Mouse (Mus musculus): ENCODE measurements at regions not wholly inside any gene's neighbourhood (a gene's known extent, or its start where the extent isn't known, plus 50 kb on each side); places are given as distances from the start of the nearest gene placed in this dataset.
"Not testable (repeated sequence)": the region's sequence is repeated elsewhere in the genome, so short reads cannot be mapped to it uniquely, and the experiment has no call there.

GRCm38 (mm10) chr14:13055198-13055597 is 229.4 kb upstream of the Synpr start:
- no peak for DNase-seq (ENCODE audit: low read depth, low spot score)

GRCm38 (mm10) chr14:13042536-13042935 is 219.7 kb upstream of the Cadps start:
- DNase-seq (ENCODE audit: low read depth, low spot score) = not testable (repeated sequence)

GRCm38 (mm10) chr14:13041741-13042140 is 218.9 kb upstream of the Cadps start:
- no peak for DNase-seq (ENCODE audit: low read depth, low spot score)

- no peak for DNase-seq (ENCODE audit: low read depth, low spot score)
Observed at GRCm38 (mm10) chr14:13040176-13040575, 217.3 kb upstream of the Cadps start.

GRCm38 (mm10) chr14:13037426-13037825 is 214.5 kb upstream of the Cadps start:
- DNase-seq (ENCODE audit: low read depth, low spot score) = no peak

GRCm38 (mm10) chr14:13029794-13030193 is 206.9 kb upstream of the Cadps start:
- DNase-seq (ENCODE audit: low read depth, low spot score) = no peak

GRCm38 (mm10) chr14:13022744-13023143 is 199.9 kb upstream of the Cadps start:
- DNase-seq (ENCODE audit: low read depth, low spot score) = no peak

GRCm38 (mm10) chr14:13011099-13011498 is 188.2 kb upstream of the Cadps start:
- DNase-seq (ENCODE audit: low read depth, low spot score) = no peak

GRCm38 (mm10) chr14:13000997-13001699 is 178.3 kb upstream of the Cadps start:
- DNase-seq (ENCODE audit: low read depth, low spot score) = no peak

- DNase-seq (ENCODE audit: low read depth, low spot score) = no peak
Observed at GRCm38 (mm10) chr14:12979416-12979815, 156.5 kb upstream of the Cadps start.

GRCm38 (mm10) chr14:12966441-12966840 is 143.6 kb upstream of the Cadps start:
- DNase-seq (ENCODE audit: low read depth, low spot score) = no peak

GRCm38 (mm10) chr14:12957896-12958295 is 135.0 kb upstream of the Cadps start:
- not testable (repeated sequence) for DNase-seq (ENCODE audit: low read depth, low spot score)

GRCm38 (mm10) chr14:12950922-12951321 is 128.0 kb upstream of the Cadps start:
- no peak for DNase-seq (ENCODE audit: low read depth, low spot score)

GRCm38 (mm10) chr14:12938638-12939293 is 115.9 kb upstream of the Cadps start:
- no peak for DNase-seq (ENCODE audit: low read depth, low spot score)

- DNase-seq (ENCODE audit: low read depth, low spot score) = no peak
Observed at GRCm38 (mm10) chr14:12936343-12936742, 113.5 kb upstream of the Cadps start.

- no peak for DNase-seq (ENCODE audit: low read depth, low spot score)
Observed at GRCm38 (mm10) chr14:12931668-12932384, 108.9 kb upstream of the Cadps start.

- no peak for DNase-seq (ENCODE audit: low read depth, low spot score)
Observed at GRCm38 (mm10) chr14:12923617-12924016, 100.7 kb upstream of the Cadps start.

GRCm38 (mm10) chr14:12915431-12915830 is 92.6 kb upstream of the Cadps start:
- DNase-seq (ENCODE audit: low read depth, low spot score) = no peak

GRCm38 (mm10) chr14:12913956-12914355 is 91.1 kb upstream of the Cadps start:
- no peak for DNase-seq (ENCODE audit: low read depth, low spot score)

GRCm38 (mm10) chr14:12913421-12913820 is 90.5 kb upstream of the Cadps start:
- no peak for DNase-seq (ENCODE audit: low read depth, low spot score)

GRCm38 (mm10) chr14:12877337-12877662 is 54.4 kb upstream of the Cadps start:
- no peak for DNase-seq (ENCODE audit: low read depth, low spot score)

GRCm38 (mm10) chr14:12876417-12877336 is 53.8 kb upstream of the Cadps start:
- peak; percentile 12 for DNase-seq (ENCODE audit: low read depth, low spot score)

Data from mesoderm, embryonic 11.5 days (tissue).